Mouse (Mus musculus) limb, embryonic 11.5 days (tissue): Measurements from ENCODE around the gene Ubxn1. TPM values are rescaled to one million over a fixed set of nuclear protein-coding genes. Genes with fewer than 3 reads are reported as not detected.

Experiments used
- ATAC-seq: fragments of 200-750 bp; cut with Nextera tagmentation; 2 replicates; pipeline ENCODE4 v1.8.0; 2017; ENCODE audit warnings: low read depth; ENCODE audit not compliant: insufficient number of reproducible peaks, low FRiP score, low TSS enrichment
- DNase-seq: peaks from one replicate; pipeline ENCODE4 v3.0.0-alpha.2; 2015; ENCODE audit warnings: low spot score
- H3K27ac ChIP-seq: fragments of 300-500 bp; sonication (generic); replicated peaks from 2 replicates; pipeline ENCODE4 v1.5.1; 2014; ENCODE audit warnings: low read depth, mild to moderate bottlenecking, low read length
- H3K27me3 ChIP-seq: fragments of 300-500 bp; sonication (generic); 2 replicates; pipeline ENCODE4 v1.6.1; 2014; ENCODE audit warnings: mild to moderate bottlenecking, low read length, mixed read lengths; ENCODE audit not compliant: control insufficient read depth, insufficient read depth
- H3K36me3 ChIP-seq: fragments of 300-500 bp; sonication (generic); 2 replicates; pipeline ENCODE4 v1.6.1; 2014; ENCODE audit warnings: mild to moderate bottlenecking, low read length, moderate library complexity, mixed read lengths; ENCODE audit not compliant: control insufficient read depth, insufficient read depth
- H3K4me1 ChIP-seq: fragments of 300-500 bp; sonication (generic); 2 replicates; pipeline ENCODE4 v1.6.1; 2014; ENCODE audit warnings: low read length, mixed read lengths; ENCODE audit not compliant: control insufficient read depth, insufficient read depth
- H3K4me2 ChIP-seq: fragments of 300-500 bp; sonication (generic); 2 replicates; pipeline ENCODE4 v1.6.1; 2014; ENCODE audit warnings: low read depth, mild to moderate bottlenecking, moderate library complexity; ENCODE audit not compliant: severe bottlenecking
- H3K4me3 ChIP-seq: fragments of 300-500 bp; sonication (generic); 2 replicates; pipeline ENCODE4 v1.5.1; 2014; ENCODE audit warnings: low read depth, low read length
- H3K9ac ChIP-seq: fragments of 300-500 bp; sonication (generic); 2 replicates; pipeline ENCODE4 v1.6.1; 2014; ENCODE audit warnings: mild to moderate bottlenecking, low read length
- H3K9me3 ChIP-seq: fragments of 300-500 bp; sonication (generic); 2 replicates; pipeline ENCODE4 v1.6.1; 2016; ENCODE audit warnings: low read length; ENCODE audit not compliant: control insufficient read depth
- WGBS: fragments of 180-500 bp; shearing (Covaris S2); extraction: QIAGEN DNeasy Blood & Tissue Kit; methylation state at CpG from one replicate; pipeline ENCODE4 v1.1.7; 2014; 5-methylcytosine and 5-hydroxymethylcytosine counted together
- polyA plus RNA-seq: library from polyadenylated mRNA; unstranded; fragments of >200 nt; fragmentation: Nextera tagmentation; extraction: Ambion mirVana; gene quantifications from 2 replicates; pipeline ENCODE4 v1.2.1, GENCODE M21; 2014

Ubxn1 gene
- polyA plus RNA-seq, 1 experiment from 2014 or later, result 196 TPM

DNA sequence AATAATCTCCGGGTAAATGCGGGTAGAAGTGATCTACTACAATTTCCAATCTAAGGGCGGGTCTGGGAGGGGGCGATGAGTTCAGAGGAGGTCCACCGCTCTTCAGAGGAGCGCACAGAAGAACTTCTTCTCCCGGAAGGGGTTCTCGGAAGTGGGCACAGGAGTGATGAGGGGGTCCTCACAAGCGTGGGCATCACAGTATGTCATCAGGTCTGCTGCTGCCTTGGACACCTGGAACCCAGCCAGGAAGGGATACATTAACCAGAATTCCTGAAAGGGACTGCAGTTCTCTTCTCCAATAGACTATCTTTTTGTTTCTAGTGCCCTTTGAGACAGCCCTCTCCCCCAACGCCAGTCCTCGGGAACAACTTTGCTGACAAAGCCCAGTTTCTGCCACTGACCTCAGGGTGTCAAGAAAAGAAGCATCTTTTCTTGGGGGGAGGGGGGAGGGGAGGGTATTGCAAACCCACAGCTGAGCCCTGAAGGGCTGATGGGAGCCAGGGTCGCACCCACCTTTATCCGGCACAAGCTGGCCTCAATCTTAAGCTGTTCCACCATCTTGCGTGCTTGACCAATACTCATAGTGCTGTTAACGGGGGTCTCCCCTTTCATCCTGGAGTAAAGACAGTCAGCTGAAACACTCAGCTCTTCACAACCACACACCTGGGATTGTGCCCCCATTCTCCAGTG lies 33.1 kb upstream of the Ubxn1 start:
- DNase-seq, result peak; percentile 56
- Histone ChIP-seq H3K27me3 (no peaks in the 10 kb centered on the region), H3K36me3 (peaks cover 14% of the 10 kb centered on the region), H3K27ac (peak overlapping the region; percentile 95), H3K9me3 (no peaks in the 10 kb centered on the region), H3K9ac (peak overlapping the region; percentile 77), H3K4me3 (peak overlapping the region; percentile 49), H3K4me2 (peak overlapping the region; percentile 77), H3K4me1 (peaks cover 20% of the 10 kb centered on the region; the same call in 1 of the 2 replicates)
- no peak for ATAC-seq
- 25% methylated on average over 15 of the region's 15 CpGs for WGBS

GRCm38 (mm10) chr19:8839103-8839907 lies 32.0 kb upstream of the Ubxn1 start, which contains the start of gene Gng3:
Gene Gng3 (minus strand): TSS chr19:8839194.
- DNase-seq, result peak; percentile 53
- WGBS, result 49% methylated on average over 11 of the region's 11 CpGs
- Histone ChIP-seq H3K27me3 (no peaks in the 10 kb centered on the region), H3K4me2 (peak within 1 kb of the TSS; percentile 77), H3K4me1 (peaks cover 20% of the 10 kb centered on the region; the same call in 1 of the 2 replicates), H3K27ac (peak within 1 kb of the TSS; percentile 95; the same call in 1 of the 2 replicates), H3K9me3 (no peaks in the 10 kb centered on the region), H3K4me3 (peak within 1 kb of the TSS; percentile 49), H3K9ac (peak within 1 kb of the TSS; percentile 77), H3K36me3 (peaks cover 7% of the 10 kb centered on the region)
- peak; percentile 52; the same call in 1 of the 2 replicates for ATAC-seq

GRCm38 (mm10) chr19:8839908-8840791 lies 31.1 kb upstream of the Ubxn1 start:
- no peak overlapping the region for H3K27ac ChIP-seq
- peaks cover 2% of the 10 kb centered on the region for H3K36me3 ChIP-seq
- H3K9ac ChIP-seq, result peak overlapping the region; percentile 47; the same call in 1 of the 2 replicates
- peaks cover 20% of the 10 kb centered on the region; the same call in 1 of the 2 replicates for H3K4me1 ChIP-seq
- ATAC-seq (peak; percentile 22), DNase-seq (peak; percentile 65)
- 23% methylated on average over 29 of the region's 29 CpGs for WGBS
- peak overlapping the region; percentile 29 for H3K4me3 ChIP-seq
- H3K9me3 ChIP-seq, result no peaks in the 10 kb centered on the region
- no peaks in the 10 kb centered on the region for H3K27me3 ChIP-seq
- peak overlapping the region; percentile 58 for H3K4me2 ChIP-seq

GRCm38 (mm10) chr19:8841012-8841411 lies 30.3 kb upstream of the Ubxn1 start:
- Histone ChIP-seq H3K9ac (no peak overlapping the region), H3K27ac (no peak overlapping the region), H3K27me3 (no peaks in the 10 kb centered on the region), H3K4me3 (no peak overlapping the region), H3K4me1 (peaks cover 20% of the 10 kb centered on the region; the same call in 1 of the 2 replicates), H3K4me2 (no peak overlapping the region; the same call in 1 of the 2 replicates), H3K9me3 (no peaks in the 10 kb centered on the region), H3K36me3 (peaks cover 2% of the 10 kb centered on the region; the same call in 1 of the 2 replicates)
- DNase-seq (no peak), ATAC-seq (no peak)
- 86% methylated on average over 7 of the region's 7 CpGs for WGBS

GRCm38 (mm10) chr19:8842961-8843360 lies 28.3 kb upstream of the Ubxn1 start:
- Histone ChIP-seq H3K9ac (no peak overlapping the region), H3K27me3 (no peaks in the 10 kb centered on the region), H3K4me1 (peaks cover 20% of the 10 kb centered on the region; the same call in 1 of the 2 replicates), H3K4me3 (no peak overlapping the region), H3K36me3 (peaks cover 11% of the 10 kb centered on the region), H3K27ac (no peak overlapping the region), H3K4me2 (no peak overlapping the region), H3K9me3 (no peaks in the 10 kb centered on the region)
- WGBS, result 92% methylated on average over 6 of the region's 6 CpGs
- no peak for ATAC-seq
- no peak for DNase-seq

- peaks cover 13% of the 10 kb centered on the region for H3K36me3 ChIP-seq
- H3K27me3 ChIP-seq, result no peaks in the 10 kb centered on the region
- no peaks in the 10 kb centered on the region for H3K9me3 ChIP-seq
- DNase-seq (peak; percentile 86), ATAC-seq (no peak)
- no peak overlapping the region for H3K27ac ChIP-seq
- 71% methylated on average over 5 of the region's 5 CpGs for WGBS
- H3K4me2 ChIP-seq, result no peak overlapping the region
- H3K4me3 ChIP-seq, result no peak overlapping the region
- H3K4me1 ChIP-seq, result peaks cover 11% of the 10 kb centered on the region; the same call in 1 of the 2 replicates
- no peak overlapping the region; the same call in 1 of the 2 replicates for H3K9ac ChIP-seq
Measured at GRCm38 (mm10) chr19:8844371-8845129, 26.7 kb upstream of the Ubxn1 start.

DNA sequence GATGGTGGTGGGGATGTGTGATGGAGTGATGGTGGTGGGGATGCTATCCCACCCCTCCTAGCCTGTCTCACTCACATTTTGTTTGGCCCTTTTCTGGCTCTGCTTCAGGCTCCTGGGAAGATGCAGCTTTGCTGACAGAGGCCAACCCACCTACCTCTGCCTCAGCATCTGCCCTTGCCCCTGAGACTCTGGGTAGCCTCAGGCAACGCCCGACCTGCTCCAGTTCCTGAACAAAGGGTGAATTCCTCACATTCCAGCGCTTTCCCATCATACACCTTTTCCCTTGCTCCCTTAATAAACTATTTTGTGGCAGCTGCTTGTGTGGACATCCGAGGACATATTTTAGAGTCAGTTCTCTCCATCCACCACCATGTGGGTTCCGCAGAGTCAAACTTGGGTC lies 22.9 kb upstream of the Ubxn1 start:
- WGBS, result 77% methylated on average over 5 of the region's 5 CpGs
- Histone ChIP-seq H3K27ac (no peak overlapping the region; the same call in 1 of the 2 replicates), H3K4me2 (no peak overlapping the region), H3K9ac (no peak overlapping the region), H3K36me3 (peaks cover 13% of the 10 kb centered on the region), H3K4me1 (0 out of 2 replicates have a peak, but pooled peaks cover 4% of the 10 kb centered on the region), H3K4me3 (no peak overlapping the region), H3K9me3 (no peaks in the 10 kb centered on the region), H3K27me3 (no peaks in the 10 kb centered on the region)
- no peak for DNase-seq
- ATAC-seq, result no peak
